Comparison of ENCODE assay signal across 21 mouse cellular contexts in the genomic region with DNA sequence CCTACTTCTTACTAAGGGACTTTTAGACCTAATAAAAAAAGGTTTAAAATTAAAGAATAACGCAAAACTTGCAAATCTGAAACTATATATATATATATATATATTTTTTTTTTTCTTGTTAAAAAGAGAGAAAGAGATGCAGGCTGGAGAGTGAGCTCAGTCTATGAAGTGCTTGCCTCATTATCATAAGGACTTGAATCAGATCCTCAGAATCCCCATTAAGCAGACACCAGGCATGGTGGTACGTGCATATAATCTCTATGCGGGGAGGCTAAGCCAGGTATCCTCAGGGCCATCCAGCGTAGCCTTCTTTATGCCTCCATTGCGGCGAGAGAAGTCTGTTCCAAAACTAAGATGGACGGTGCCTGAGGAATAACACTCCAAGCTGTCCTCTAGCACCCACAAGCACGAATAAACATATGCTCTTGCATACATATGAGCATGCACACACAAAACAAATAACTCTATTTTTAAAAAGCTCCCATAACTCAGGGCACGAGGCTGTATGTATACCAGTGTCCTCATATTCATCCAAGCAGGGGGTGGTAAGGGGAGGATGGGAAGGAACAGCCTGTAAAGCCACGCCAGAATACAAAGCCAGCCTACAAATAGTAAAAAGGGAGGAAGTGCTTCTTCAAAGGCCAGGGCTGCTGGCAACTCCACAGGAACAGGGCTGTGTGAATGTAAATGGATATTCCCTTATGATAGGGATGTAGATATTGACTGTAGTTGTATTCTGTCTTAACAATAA.
DNase-seq lines count a peak whose midpoint lies in the region; ATAC-seq and TF ChIP-seq lines count a peak whose summit lies in the region.
"Had no signal": no experiment of that assay in that cellular context is flagged by ENCODE, and none has a peak within 500 bp of the region (broad histone marks: within the 10 kb centered on the region; RNA-seq: fewer than 3 reads in every experiment).

No protein-coding gene starts in this region.

- no peaks in the 10 kb centered on the region for H3K36me3 ChIP-seq in forebrain, embryonic 14.5 days (ENCODE audit: control insufficient read depth, insufficient read depth, low read length)
- H3K36me3 ChIP-seq in forebrain, embryonic 11.5 days (ENCODE audit: control insufficient read depth, insufficient read depth, low read length), result no peaks in the 10 kb centered on the region
- H3K36me3 ChIP-seq in hindbrain, postnatal 0 days (ENCODE audit: insufficient read depth, low read length), result no peaks in the 10 kb centered on the region
- H3K36me3 ChIP-seq in hindbrain, embryonic 12.5 days, result no peaks in the 10 kb centered on the region
- H3K36me3 ChIP-seq: embryonic facial prominence, embryonic 15.5 days; heart, embryonic 10.5 days; hindbrain, embryonic 10.5 days; kidney, embryonic 15.5 days; limb, embryonic 13.5 days; liver, embryonic 12.5 days had no signal

- ATAC-seq in forebrain, embryonic 14.5 days, result peak; percentile 18; the same call in 1 of the 2 replicates
- ATAC-seq in forebrain, embryonic 11.5 days (replicated peaks; ENCODE audit: low FRiP score), result no peak
- ATAC-seq in hindbrain, postnatal 0 days, result no peak
- ATAC-seq in hindbrain, embryonic 12.5 days (ENCODE audit: low FRiP score), result no peak
- ATAC-seq: liver, embryonic 12.5 days had no signal

- peak; percentile 22 for DNase-seq in forebrain, embryonic 14.5 days (ENCODE audit: low spot score)
- no peak for DNase-seq in forebrain, embryonic 11.5 days (ENCODE audit: low spot score)
- DNase-seq in hindbrain, postnatal 0 days (ENCODE audit: low spot score), result peak; percentile 8
- DNase-seq in brain, adult 2 months (ENCODE audit: low read depth, low spot score), result peak; percentile 60
- peak; percentile 51 to 71 for DNase-seq in right cerebral cortex, postnatal 10 days (ENCODE audit: low spot score in 2 of 2)
- DNase-seq in kidney, postnatal 25 days, result no peak
- DNase-seq in cerebellum, postnatal 14 days, result no peak
- DNase-seq: adrenal gland, postnatal 10 days; cerebellum, adult 9-10 months; gastrocnemius, adult 2 months; kidney, adult 11 months; layer of hippocampus, adult 9-11 months; lung, adult 2 months; lung, postnatal 14 days had no signal

- H3K4me1 ChIP-seq in forebrain, embryonic 14.5 days (ENCODE audit: control insufficient read depth, insufficient read depth, low read length), result peaks cover 8% of the 10 kb centered on the region
- H3K4me1 ChIP-seq in forebrain, embryonic 11.5 days (replicated peaks; ENCODE audit: control insufficient read depth, insufficient read depth, low read length), result no peaks in the 10 kb centered on the region
- peaks cover 7% of the 10 kb centered on the region; the same call in 1 of the 2 replicates for H3K4me1 ChIP-seq in hindbrain, postnatal 0 days (ENCODE audit: insufficient read depth, low read length)
- 0 out of 2 replicates have a peak, but pooled peaks cover 8% of the 10 kb centered on the region for H3K4me1 ChIP-seq in hindbrain, embryonic 12.5 days
- H3K4me1 ChIP-seq: embryonic facial prominence, embryonic 15.5 days; heart, embryonic 10.5 days; kidney, embryonic 15.5 days; limb, embryonic 13.5 days; liver, embryonic 12.5 days had no signal

- no peaks in the 10 kb centered on the region for H3K27me3 ChIP-seq in forebrain, embryonic 14.5 days (replicated peaks; ENCODE audit: control insufficient read depth, insufficient read depth, low read length)
- no peaks in the 10 kb centered on the region for H3K27me3 ChIP-seq in forebrain, embryonic 11.5 days (ENCODE audit: control insufficient read depth, insufficient read depth, low read length)
- no peaks in the 10 kb centered on the region for H3K27me3 ChIP-seq in hindbrain, postnatal 0 days (ENCODE audit: insufficient read depth, low read length)
- H3K27me3 ChIP-seq in hindbrain, embryonic 12.5 days, result no peaks in the 10 kb centered on the region
- H3K27me3 ChIP-seq: embryonic facial prominence, embryonic 15.5 days; kidney, embryonic 15.5 days; limb, embryonic 13.5 days; liver, embryonic 12.5 days had no signal

- WGBS in forebrain, embryonic 14.5 days, result 59% methylated on average over 10 of the region's 10 CpGs
- WGBS in forebrain, embryonic 11.5 days, result 75% methylated on average over 10 of the region's 10 CpGs
- 56% methylated on average over 10 of the region's 10 CpGs for WGBS in hindbrain, postnatal 0 days
- 76% methylated on average over 10 of the region's 10 CpGs for WGBS in hindbrain, embryonic 12.5 days

- no peaks in the 10 kb centered on the region for H3K9me3 ChIP-seq in forebrain, embryonic 14.5 days (replicated peaks; ENCODE audit: control insufficient read depth, low read length)
- no peaks in the 10 kb centered on the region for H3K9me3 ChIP-seq in forebrain, embryonic 11.5 days (ENCODE audit: control insufficient read depth, low read length)
- no peaks in the 10 kb centered on the region for H3K9me3 ChIP-seq in hindbrain, postnatal 0 days (ENCODE audit: low read length)
- no peaks in the 10 kb centered on the region for H3K9me3 ChIP-seq in hindbrain, embryonic 12.5 days (replicated peaks)
- H3K9me3 ChIP-seq: embryonic facial prominence, embryonic 15.5 days; heart, embryonic 10.5 days; hindbrain, embryonic 10.5 days; kidney, embryonic 15.5 days; limb, embryonic 13.5 days; liver, embryonic 12.5 days had no signal

- no peak overlapping the region for H3K9ac ChIP-seq in forebrain, embryonic 14.5 days (ENCODE audit: low read length)
- H3K9ac ChIP-seq in forebrain, embryonic 11.5 days (ENCODE audit: low read length), result no peak overlapping the region
- no peak overlapping the region for H3K9ac ChIP-seq in hindbrain, postnatal 0 days (replicated peaks; ENCODE audit: low read length)
- H3K9ac ChIP-seq in hindbrain, embryonic 12.5 days, result no peak overlapping the region
- H3K9ac ChIP-seq: embryonic facial prominence, embryonic 15.5 days; kidney, embryonic 15.5 days; limb, embryonic 13.5 days; liver, embryonic 12.5 days had no signal

- no peak for TF ChIP-seq CTCF in hindbrain, postnatal 0 days (IDR thresholded peaks at IDR 0.05; ENCODE audit: low read depth)

- H3K27ac ChIP-seq in forebrain, embryonic 14.5 days (ENCODE audit: low read depth, low read length), result no peak overlapping the region
- no peak overlapping the region for H3K27ac ChIP-seq in forebrain, embryonic 11.5 days (ENCODE audit: low read depth, low read length)
- no peak overlapping the region for H3K27ac ChIP-seq in hindbrain, postnatal 0 days
- H3K27ac ChIP-seq in hindbrain, embryonic 12.5 days, result no peak overlapping the region
- H3K27ac ChIP-seq: embryonic facial prominence, embryonic 15.5 days; gastrocnemius, adult 2 months; heart, embryonic 10.5 days; hindbrain, embryonic 10.5 days; kidney, embryonic 15.5 days; limb, embryonic 13.5 days; liver, embryonic 12.5 days had no signal

- no peak overlapping the region for H3K4me3 ChIP-seq in forebrain, embryonic 14.5 days (ENCODE audit: low read depth, low read length)
- no peak overlapping the region for H3K4me3 ChIP-seq in forebrain, embryonic 11.5 days (ENCODE audit: low read depth, low read length)
- no peak overlapping the region for H3K4me3 ChIP-seq in hindbrain, postnatal 0 days (ENCODE audit: low read length)
- no peak overlapping the region for H3K4me3 ChIP-seq in hindbrain, embryonic 12.5 days
- H3K4me3 ChIP-seq: embryonic facial prominence, embryonic 15.5 days; gastrocnemius, adult 2 months; heart, embryonic 10.5 days; hindbrain, embryonic 10.5 days; kidney, embryonic 15.5 days; limb, embryonic 13.5 days; liver, embryonic 12.5 days had no signal

- no peak overlapping the region for H3K4me2 ChIP-seq in forebrain, embryonic 14.5 days (ENCODE audit: low read length)
- no peak overlapping the region for H3K4me2 ChIP-seq in forebrain, embryonic 11.5 days (ENCODE audit: low read depth, low read length, severe bottlenecking)
- H3K4me2 ChIP-seq in hindbrain, postnatal 0 days (ENCODE audit: low read depth, low read length), result no peak overlapping the region
- H3K4me2 ChIP-seq in hindbrain, embryonic 12.5 days (replicated peaks), result no peak overlapping the region
- H3K4me2 ChIP-seq: embryonic facial prominence, embryonic 15.5 days; kidney, embryonic 15.5 days; limb, embryonic 13.5 days; liver, embryonic 12.5 days had no signal

Comparison
In these comparisons a context has a peak if more than half of its experiments do, and no peak if none do; other contexts are left out.
1. DNase-seq: peak in forebrain, embryonic 14.5 days (single experiment), hindbrain, postnatal 0 days (single experiment), brain, adult 2 months (single experiment) and right cerebral cortex, postnatal 10 days (2 of 2); none in forebrain, embryonic 11.5 days (single experiment), kidney, postnatal 25 days (0 of 2) and cerebellum, postnatal 14 days (0 of 2).